Mouse (Mus musculus) CD8-positive naive resting alpha-beta T cell, adult 2 months (primary cell): ENCODE results near the gene Rnase4.

Source experiments
- DNase-seq, 2 experiments: peaks; one replicate each; pipeline ENCODE4 v3.0.0; 2022; ENCODE audit warnings: low read depth in 2 of 2, low spot score in 2 of 2

Rnase4 gene

DNA sequence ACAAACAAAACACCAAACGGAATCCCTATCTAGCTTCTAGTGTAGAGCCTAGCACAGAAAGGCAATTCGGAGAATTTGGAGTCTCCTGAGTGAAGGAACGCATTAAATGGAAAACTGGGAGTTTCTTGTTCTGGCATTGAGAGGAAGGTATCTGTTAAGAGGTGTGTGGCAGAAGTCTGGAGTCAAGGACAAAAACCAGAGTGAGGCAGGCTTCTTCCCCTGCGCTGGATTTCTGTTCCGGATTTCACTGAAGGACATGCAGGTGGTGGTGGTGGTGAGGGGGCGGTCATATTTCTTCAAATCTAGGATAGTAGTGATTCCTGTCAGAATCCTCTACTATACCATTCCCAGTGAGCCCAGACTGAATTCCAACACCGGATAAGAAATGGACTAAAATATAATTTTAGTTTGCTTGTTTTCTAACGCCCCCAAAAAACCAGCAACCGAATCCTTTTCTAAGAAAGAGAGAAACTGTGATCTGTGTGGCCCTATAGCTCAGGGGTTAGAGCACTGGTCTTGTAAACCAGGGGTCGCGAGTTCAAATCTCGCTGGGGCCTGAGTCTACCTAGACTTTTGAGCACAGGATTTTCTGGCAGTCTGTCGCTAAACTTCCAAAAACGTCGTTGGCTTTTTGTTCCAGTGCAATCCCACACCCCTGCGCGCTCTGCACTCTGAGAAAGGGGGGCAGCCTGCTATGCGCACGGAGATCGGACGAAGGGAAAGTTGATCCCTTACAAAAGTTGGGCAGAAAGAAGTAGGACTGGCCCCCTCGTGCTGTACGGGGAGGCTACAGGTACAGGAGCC, 2.5 kb upstream of the Rnase4 start:
- DNase-seq = peak; percentile 84 to 85

- DNase-seq = peak; percentile 97 to 98
These were observed 1.8 kb upstream of the Rnase4 start for GRCm38 (mm10) chr14:51088970-51089673.

GRCm38 (mm10) chr14:51089674-51090076, 1.2 kb upstream of the Rnase4 start:
- no peak for DNase-seq

GRCm38 (mm10) chr14:51090077-51090781, 648 bp upstream of the Rnase4 start:
- DNase-seq = peak; percentile 90

DNA sequence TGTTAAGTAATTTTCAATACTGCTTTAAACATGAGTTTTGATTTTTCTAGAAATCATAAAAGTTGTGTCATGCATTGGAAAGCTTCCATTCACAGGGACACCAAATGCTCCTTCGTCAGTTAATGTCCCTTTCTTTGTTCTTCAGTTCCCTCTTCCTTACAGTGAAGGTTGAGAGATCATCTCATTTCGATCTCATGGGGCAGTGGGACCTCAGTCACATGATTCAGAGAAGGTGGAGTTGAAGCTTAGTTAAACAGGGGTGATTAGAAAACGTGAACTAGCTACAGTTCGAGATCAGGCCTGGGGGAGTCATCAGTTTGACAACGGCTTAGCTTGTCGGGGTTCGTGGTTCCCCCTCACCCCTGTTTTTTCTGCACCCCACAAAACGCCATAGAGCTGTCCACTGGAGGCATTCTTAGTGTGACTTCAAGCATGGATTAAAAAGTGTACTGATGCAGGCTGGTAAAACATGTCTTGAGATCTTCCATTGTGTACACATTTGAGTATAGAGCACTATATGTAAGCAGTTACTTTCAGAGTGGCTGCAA, 1.3 kb downstream of the Rnase4 start:
- no peak for DNase-seq

DNA sequence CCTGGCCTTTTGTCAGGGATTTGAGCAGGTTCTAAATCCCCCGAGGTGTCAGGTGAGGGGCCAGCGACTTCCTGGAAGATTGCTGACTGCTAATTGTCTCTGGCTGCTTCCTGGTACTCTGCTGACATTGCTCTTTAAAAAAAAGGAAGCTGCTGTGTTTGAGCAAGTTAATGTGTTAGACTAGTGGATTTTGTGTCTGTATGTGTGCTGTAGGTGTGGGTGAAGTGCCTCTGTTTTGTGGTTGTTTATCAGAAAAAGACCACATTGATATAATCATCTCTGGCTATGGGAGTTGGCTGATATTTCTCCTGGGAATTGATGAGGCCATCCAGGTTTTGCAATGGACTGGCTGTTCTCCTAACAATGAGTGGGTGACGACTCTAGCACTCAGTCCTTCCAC, 2.6 kb downstream of the Rnase4 start:
- no peak for DNase-seq

GRCm38 (mm10) chr14:51094096-51094875, 3.4 kb downstream of the Rnase4 start:
- DNase-seq = no peak

DNA sequence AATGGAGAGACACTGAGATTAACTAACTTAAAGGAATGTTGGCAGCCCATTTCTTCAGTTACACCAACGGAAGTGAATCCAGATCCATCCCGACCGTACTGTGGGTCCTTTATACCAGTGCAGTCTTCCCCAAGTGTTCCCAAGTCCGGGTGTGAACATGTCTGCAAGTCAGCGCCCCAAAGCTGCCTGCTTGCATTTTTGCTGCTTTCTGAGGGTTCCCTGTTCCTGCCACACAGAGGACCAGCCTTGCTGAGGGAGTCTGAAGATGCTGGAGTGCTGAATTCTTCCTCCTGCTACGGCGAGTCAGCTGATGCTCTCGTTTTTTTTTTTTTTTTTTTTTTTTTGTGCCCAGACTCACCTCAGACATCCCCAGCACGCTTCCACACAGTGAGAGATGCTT, 4.0 kb downstream of the Rnase4 start:
- DNase-seq = no peak

GRCm38 (mm10) chr14:51095736-51096524, 5.1 kb downstream of the Rnase4 start:
- DNase-seq = no peak

DNA sequence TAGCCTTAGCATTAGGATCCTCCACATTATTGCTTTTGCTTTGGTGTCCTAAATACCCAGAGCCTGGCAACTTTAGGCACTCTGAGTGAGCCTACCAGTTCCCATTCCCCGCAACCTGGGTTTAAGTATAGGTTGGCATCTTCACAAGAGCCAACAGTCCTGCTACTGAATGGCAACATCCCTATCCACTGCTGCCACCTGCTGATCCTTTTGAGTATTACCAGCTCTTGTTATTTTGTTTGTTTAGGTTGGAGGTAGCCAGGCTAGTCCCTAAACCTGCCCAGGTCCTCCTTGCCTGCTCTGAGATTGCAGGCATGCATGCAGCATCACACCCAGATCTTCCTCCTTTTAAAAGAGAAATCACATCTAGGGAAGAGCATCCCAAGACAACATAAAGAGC, 7.4 kb downstream of the Rnase4 start:
- peak; percentile 75 to 82 for DNase-seq

DNA sequence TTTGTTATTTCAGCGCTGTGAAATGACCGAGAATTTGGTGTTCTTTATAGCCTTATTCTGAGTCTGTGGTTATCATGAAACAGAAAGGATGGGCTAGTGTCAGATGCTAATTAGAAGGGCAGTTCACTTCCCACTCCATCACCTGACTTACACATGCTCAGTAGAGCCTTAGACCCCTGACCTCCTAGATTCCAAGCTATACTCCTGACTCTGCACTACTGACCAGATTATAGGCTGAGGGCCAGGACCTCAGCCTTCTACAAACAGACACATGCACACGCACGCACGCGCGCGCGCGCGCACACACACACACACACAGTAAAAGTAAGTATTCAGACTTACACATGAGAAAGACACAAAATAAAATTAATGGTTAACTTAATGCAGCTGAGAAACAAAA, 8.0 kb downstream of the Rnase4 start:
- DNase-seq = no peak

DNA sequence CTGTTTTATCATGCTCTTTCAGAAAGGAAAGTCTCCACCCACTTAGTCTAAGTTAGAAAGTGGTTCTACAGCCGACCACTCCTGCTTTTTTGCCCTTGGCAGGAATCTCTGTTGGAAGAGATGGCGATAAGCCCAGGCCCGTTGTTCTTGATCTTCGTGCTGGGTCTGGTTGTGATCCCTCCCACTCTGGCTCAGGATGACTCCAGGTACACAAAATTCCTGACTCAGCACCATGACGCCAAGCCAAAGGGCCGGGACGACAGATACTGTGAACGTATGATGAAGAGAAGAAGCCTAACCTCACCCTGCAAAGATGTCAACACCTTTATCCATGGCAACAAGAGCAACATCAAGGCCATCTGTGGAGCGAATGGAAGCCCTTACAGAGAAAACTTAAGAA, 10.4 kb downstream of the Rnase4 start:
- DNase-seq = no peak

- DNase-seq = peak; percentile 34 to 44
These were observed 12.3 kb downstream of the Rnase4 start for GRCm38 (mm10) chr14:51103217-51103616.

- no peak for DNase-seq
These were observed 13.5 kb downstream of the Rnase4 start for GRCm38 (mm10) chr14:51104366-51104765.

DNA sequence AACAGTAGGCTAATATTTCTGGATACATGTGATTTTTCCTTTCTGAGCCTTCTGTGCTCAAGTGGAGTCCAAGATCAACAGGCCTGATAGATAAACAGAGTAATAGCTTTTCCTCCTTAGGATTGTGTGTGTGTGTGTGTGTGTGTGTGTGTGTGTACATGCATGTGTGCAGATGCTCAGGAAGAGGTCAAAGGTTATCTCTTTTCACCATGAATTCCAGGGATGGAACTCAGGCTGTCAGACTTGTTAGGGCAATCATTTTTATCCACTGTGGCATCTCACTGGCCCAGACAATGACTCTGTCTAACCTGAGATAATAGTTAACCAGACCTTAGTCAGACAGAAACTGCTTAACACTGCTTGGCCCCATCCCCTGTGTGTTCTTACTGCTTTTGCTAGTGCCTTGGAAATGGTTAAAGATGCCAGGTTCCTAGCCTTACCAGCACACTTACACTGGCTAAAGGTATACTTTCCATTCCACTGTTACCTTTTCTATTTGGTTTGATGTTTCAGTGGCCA, 15.6 kb downstream of the Rnase4 start:
- DNase-seq = no peak

- DNase-seq = no peak
These were observed 21.1 kb downstream of the Rnase4 start for GRCm38 (mm10) chr14:51111966-51112365.

GRCm38 (mm10) chr14:51113476-51113875, 22.6 kb downstream of the Rnase4 start:
- no peak for DNase-seq

DNA sequence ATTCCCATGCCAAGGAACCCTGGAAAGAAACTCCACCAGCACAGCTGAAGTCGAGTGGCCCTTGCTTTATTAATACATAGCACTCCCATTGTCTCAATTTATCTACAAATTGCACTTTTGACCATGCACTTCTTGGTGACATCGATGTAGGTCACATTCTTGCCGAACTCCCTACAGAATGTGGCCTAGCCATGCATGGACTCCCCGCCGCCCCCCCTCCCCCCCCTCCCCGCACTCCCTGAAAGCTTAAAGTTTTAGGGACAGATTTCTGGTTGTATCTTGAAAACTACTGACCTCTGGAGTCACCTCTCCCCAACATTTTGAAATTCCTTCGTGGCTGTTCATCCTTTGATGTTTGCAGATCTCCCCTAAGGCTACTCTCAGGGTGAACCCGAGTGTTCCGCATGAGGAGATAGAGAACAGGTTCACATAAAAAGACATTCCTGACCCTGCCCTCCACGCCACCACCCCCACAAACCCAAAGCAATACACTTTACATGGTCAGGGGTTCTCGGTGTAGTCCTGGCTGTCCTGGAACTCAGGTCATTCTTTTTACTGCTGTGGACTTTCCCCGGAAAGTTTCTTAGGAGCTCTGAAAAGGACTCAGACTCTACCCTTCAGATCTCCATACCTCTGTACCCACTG, 23.2 kb downstream of the Rnase4 start, which contains the start of gene Eddm3b:
Eddm3b (plus strand) TSS at position 511 of the 645 bp plus-strand sequence.
- no peak for DNase-seq

- DNase-seq = no peak
These were observed 34.8 kb downstream of the Rnase4 start for GRCm38 (mm10) chr14:51125684-51126083.
